Mouse (Mus musculus): ENCODE data around the gene E130208F15Rik.

GRCm38 (mm10) chr7:30281522-30281921 lies 40.0 kb upstream of the E130208F15Rik start:
- no peak for TF ChIP-seq CTCF (IDR thresholded peaks at IDR 0.05; ENCODE audit: low read depth)
- TF ChIP-seq EP300 (optimal IDR thresholded peaks at IDR 0.05), result no peak
